Mouse (Mus musculus) heart, adult 2 months (tissue): ENCODE results near the gene Ifna11. TPM values are rescaled to one million over a fixed set of nuclear protein-coding genes. Genes with fewer than 3 reads are reported as not detected.

ENCODE experiments used
- DNase-seq, 2 experiments: peaks; one replicate each; pipeline ENCODE4 v3.0.0; 2021
- H3K27ac ChIP-seq: fragments of 200-600 bp; 2 replicates; pipeline ENCODE4 v1.8.1; 2022
- H3K27me3 ChIP-seq: fragments of 200-500 bp; 2 replicates; pipeline ENCODE4 v1.6.1; 2012; ENCODE audit warnings: mild to moderate bottlenecking, low read length, inconsistent platforms, mixed read lengths; ENCODE audit not compliant: control insufficient read depth, insufficient read depth
- H3K36me3 ChIP-seq: fragments of 200-500 bp; 2 replicates; pipeline ENCODE4 v1.6.1; 2012; ENCODE audit warnings: low read length, inconsistent platforms; ENCODE audit not compliant: control insufficient read depth, insufficient read depth
- H3K4me1 ChIP-seq: fragments of 200-500 bp; 2 replicates; pipeline ENCODE4 v1.6.1; 2011; ENCODE audit warnings: low read length; ENCODE audit not compliant: control insufficient read depth, insufficient read depth
- H3K4me3 ChIP-seq: fragments of 200-600 bp; 2 replicates; pipeline ENCODE4 v1.8.1; 2022
- H3K79me2 ChIP-seq: fragments of 200-500 bp; replicated peaks from 2 replicates; pipeline ENCODE4 v1.6.1; 2012; ENCODE audit warnings: mild to moderate bottlenecking, inconsistent platforms, low read length, moderate library complexity, mixed read lengths; ENCODE audit not compliant: control insufficient read depth, insufficient read depth
- H3K9ac ChIP-seq: fragments of 200-500 bp; 2 replicates; pipeline ENCODE4 v1.6.1; 2012; ENCODE audit warnings: low read depth, mild to moderate bottlenecking, control low read depth, inconsistent platforms, low read length, mixed read lengths
- CTCF ChIP-seq: fragments of 200-600 bp; IDR thresholded peaks from 2 replicates; pipeline ENCODE4 v1.8.1; 2022; ENCODE audit warnings: antibody characterized with exemption, mild to moderate bottlenecking, moderate library complexity
- EP300 ChIP-seq: fragments of 200-500 bp; IDR thresholded peaks from 2 replicates; pipeline ENCODE4 v1.6.1; 2011; ENCODE audit warnings: low read depth, low read length, control low read depth; ENCODE audit not compliant: insufficient read depth
- POLR2A ChIP-seq: fragments of 200-500 bp; IDR thresholded peaks from 2 replicates; pipeline ENCODE4 v1.6.1; 2011; ENCODE audit warnings: mild to moderate bottlenecking, low read depth, low read length, control low read depth; ENCODE audit not compliant: insufficient read depth
- WGBS: fragments of 180-500 bp; shearing (Covaris S2); methylation state at CpG from one replicate; pipeline ENCODE4 v1.1.7; 2018; 5-methylcytosine and 5-hydroxymethylcytosine counted together
- intact Hi-C: fragments of 180-260 bp; cut with DNase I; formaldehyde crosslinking; loops from one replicate; pipeline ENCODE4 v1.15.1; 2025
- polyA plus RNA-seq: library from polyadenylated mRNA; depleted of rRNA; stranded (reverse); fragments of >200 nt; gene quantifications from 2 replicates; pipeline ENCODE4 v1.2.3, GENCODE M21; 2012; rRNA removed
- total RNA-seq, 2 experiments: library from RNA; stranded (reverse); gene quantifications; 2 replicates each; pipeline ENCODE4 v1.2.3; 2021

Gene Ifna11
- total and polyA plus RNA-seq, 3 experiments: not detected

DNA sequence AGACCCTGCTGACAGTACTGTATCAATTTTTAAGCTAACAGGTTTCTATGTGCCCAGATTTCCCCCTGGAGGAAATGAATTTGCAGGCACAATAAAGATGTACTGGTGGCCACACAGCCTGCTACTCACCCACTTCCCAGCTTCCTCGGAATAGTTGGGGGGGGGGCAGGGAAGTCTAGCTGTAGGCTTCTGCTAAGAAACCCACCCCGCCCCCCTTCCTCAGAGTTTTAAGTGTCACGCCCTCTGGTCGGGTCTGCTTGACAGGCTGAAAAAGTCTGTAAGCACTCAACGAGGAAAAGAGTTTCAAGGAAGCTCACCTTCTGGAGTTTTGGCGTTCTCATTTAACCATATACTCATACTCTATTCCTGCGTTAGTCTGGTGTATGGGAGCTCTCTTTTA lies 43.5 kb downstream of the Ifna11 start:
- intact Hi-C loops: loop anchor here (10.0 kb wide), 1 partner anchor 661 kb away; no protein-coding TSS in a partner anchor
- 22% methylated on average over 7 of the region's 7 CpGs for WGBS
- H3K9ac ChIP-seq: no peak overlapping the region

DNA sequence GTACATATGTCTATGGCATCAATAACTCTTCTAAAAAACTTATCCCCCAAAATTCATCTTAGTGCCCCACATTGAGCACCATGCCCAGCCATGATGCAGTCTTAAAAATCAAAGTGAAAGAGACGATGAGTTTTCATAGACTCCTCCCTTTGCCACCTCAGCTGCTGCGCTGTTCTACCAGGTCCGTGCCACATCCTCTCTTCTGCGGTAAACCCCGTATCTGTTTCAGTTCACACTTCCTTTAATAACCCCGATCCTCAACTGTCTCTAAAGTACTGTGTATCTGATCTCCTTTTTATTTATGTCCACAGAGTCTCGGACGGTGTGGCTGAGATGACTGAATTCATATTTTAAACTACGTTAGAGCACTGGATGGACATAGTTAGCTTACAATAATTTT lies 44.8 kb downstream of the Ifna11 start:
- Histone ChIP-seq H3K9ac (no peak overlapping the region), H3K36me3 (no peaks in the 10 kb centered on the region), H3K79me2 (no peaks in the 10 kb centered on the region), H3K4me1 (no peaks in the 10 kb centered on the region), H3K27me3 (no peaks in the 10 kb centered on the region; the same call in 1 of the 2 replicates), H3K27ac (no peak overlapping the region), H3K4me3 (no peak overlapping the region)
- WGBS: 60% methylated on average over 9 of the region's 9 CpGs
- DNase-seq: peak in 1 of 2 experiments; percentile 34
- intact Hi-C loops: loop anchor here (10.0 kb wide), 1 partner anchor 660 kb away; no protein-coding TSS in a partner anchor
- TF ChIP-seq EP300 (no peak), POLR2A (no peak)

More for the DNA sequence above, 43.5 kb downstream of the Ifna11 start:
- Histone ChIP-seq H3K4me1 (no peaks in the 10 kb centered on the region), H3K36me3 (no peaks in the 10 kb centered on the region), H3K4me3 (no peak overlapping the region), H3K79me2 (no peaks in the 10 kb centered on the region), H3K27me3 (no peaks in the 10 kb centered on the region; the same call in 1 of the 2 replicates), H3K27ac (no peak overlapping the region)
- TF ChIP-seq EP300 (no peak), POLR2A (no peak), CTCF (no peak)
- DNase-seq: no peak

DNA sequence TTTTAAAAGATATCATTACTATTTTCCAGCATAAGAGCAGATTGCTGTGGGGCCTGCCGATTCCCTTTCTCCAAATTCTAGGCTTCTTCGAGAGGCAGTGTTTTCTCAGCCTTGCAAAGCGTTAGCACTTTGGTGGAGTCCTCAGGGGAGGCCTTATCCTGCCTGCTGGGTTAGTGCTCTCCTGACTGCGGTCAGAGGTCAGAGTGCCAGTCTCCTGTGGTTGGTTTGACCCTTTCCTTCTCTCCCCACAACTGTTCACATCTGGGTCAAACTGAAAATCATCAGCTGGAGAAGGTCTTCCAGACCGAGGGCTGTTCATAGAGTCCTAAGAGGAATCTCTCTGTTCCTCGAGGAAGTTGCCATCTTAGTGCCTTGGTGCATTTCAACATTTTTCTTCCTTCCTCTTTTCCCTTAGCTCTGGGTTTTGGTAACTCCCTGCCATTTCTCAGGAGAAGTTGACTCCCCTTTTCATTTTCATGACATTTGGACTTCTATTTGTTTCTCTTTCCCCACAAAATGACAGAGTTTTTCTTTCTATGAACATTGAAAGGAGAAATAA lies 45.3 kb downstream of the Ifna11 start:
- H3K27me3 ChIP-seq: no peaks in the 10 kb centered on the region; the same call in 1 of the 2 replicates
- intact Hi-C loops: loop anchor here (10.0 kb wide), 1 partner anchor 660 kb away; no protein-coding TSS in a partner anchor
- H3K79me2 ChIP-seq: no peaks in the 10 kb centered on the region
- no peak for DNase-seq
- no peaks in the 10 kb centered on the region for H3K36me3 ChIP-seq
- H3K9ac ChIP-seq: no peak overlapping the region
- WGBS: 51% methylated on average over 6 of the region's 6 CpGs
- no peak overlapping the region for H3K27ac ChIP-seq
- H3K4me1 ChIP-seq: no peaks in the 10 kb centered on the region
- no peak overlapping the region for H3K4me3 ChIP-seq
- TF ChIP-seq EP300 (no peak), CTCF (no peak), POLR2A (no peak)

DNA sequence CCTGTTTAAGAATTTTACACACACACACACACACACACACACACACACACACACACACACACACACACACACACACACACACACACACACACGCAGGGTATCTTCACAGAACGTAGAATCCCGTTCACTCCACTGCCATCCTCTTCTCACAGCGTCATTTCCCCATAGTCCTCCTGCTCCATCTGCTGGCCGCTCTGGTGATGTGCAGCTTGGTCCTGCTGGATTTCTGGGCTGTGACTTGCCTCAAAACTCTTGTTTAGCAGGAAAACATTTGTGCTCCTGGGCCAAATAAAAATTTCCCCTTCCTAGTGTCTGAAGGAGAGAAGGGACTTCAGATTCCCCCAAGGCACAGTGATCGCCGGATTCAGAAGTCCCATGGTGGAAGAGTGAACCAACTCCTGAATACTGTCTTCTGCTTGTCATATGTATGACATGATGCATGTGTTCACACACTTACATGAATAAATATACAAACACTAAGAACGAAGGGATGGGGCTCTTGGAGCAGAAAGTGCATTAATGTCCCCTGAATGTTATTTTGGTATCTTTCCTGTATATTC lies 47.7 kb downstream of the Ifna11 start:
- H3K27ac ChIP-seq: no peak overlapping the region

DNA sequence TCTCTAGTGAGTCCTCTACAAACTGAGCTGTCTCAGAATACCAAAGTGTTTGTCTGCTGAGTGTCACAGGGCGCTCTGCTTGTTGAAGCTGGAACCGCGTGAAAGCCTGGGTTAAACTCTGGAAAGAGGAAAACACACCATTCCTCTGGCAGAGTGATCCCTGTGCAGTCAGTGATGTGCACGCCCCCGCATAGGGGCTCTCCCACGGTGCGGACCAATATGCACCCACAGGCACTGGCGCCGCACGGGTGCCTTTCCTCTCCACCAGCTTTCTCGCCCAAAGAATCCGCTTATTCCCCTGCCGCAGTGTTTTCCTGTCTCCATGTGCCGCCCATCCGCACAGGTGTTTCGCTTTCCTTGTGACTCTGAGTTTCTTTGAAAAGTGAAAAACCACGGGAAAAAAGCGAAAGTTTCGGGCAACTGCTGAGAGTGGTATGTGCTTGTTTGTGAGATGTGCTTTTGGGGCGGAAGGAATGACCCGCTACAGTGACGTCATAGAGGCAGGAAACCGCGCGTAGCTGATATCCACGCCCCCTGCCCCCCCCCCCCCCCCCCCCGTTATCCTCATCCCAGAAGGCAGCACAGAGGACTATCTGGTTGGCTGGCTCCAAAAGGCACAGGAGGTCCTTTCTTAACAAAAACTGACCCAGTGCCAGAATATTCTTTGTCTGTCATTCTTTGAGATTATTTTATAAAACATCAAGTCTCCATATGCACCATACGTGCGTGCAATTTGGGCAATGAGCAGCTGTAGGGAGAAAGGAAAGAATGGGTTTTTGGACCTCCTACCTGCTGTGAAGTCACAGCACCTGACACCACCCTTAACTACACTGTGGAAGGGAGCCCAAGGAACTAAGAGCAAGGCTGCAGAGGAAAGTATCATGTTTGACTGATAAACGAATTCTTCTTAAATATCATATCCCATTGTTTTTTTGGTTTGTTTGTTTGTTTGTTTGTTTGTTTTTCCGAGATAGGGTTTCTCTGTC lies 48.5 kb downstream of the Ifna11 start:
- no peaks in the 10 kb centered on the region for H3K79me2 ChIP-seq
- peak overlapping the region; percentile 26 for H3K27ac ChIP-seq
- no peaks in the 10 kb centered on the region; the same call in 1 of the 2 replicates for H3K27me3 ChIP-seq
- no peaks in the 10 kb centered on the region for H3K36me3 ChIP-seq
- DNase-seq: peak; percentile 42 to 48
- peak overlapping the region; percentile 58 for H3K9ac ChIP-seq
- TF ChIP-seq POLR2A (peak; percentile 50; the same call in 1 of the 2 replicates), CTCF (no peak)
- peak overlapping the region; percentile 50 for H3K4me3 ChIP-seq
- intact Hi-C loops: loop anchor here (10.0 kb wide), 1 partner anchor 657 kb away; no protein-coding TSS in a partner anchor
- H3K4me1 ChIP-seq: no peaks in the 10 kb centered on the region
- WGBS: 8% methylated on average over 30 of the region's 31 CpGs

More for the DNA sequence above, 47.7 kb downstream of the Ifna11 start:
- H3K4me1 ChIP-seq: no peaks in the 10 kb centered on the region
- TF ChIP-seq POLR2A: no peak
- peak; percentile 70; the same call in 1 of the 2 replicates for TF ChIP-seq EP300
- peak; percentile 78 for TF ChIP-seq CTCF
- intact Hi-C loops: loop anchor here (10.0 kb wide), 1 partner anchor 657 kb away; no protein-coding TSS in a partner anchor
- H3K4me3 ChIP-seq: peak overlapping the region; percentile 50
- WGBS: under 1% methylated on average over 8 of the region's 8 CpGs
- H3K27me3 ChIP-seq: no peaks in the 10 kb centered on the region; the same call in 1 of the 2 replicates
- H3K9ac ChIP-seq: no peak overlapping the region
- DNase-seq: peak; percentile 72 to 83
- no peaks in the 10 kb centered on the region for H3K36me3 ChIP-seq
- H3K79me2 ChIP-seq: no peaks in the 10 kb centered on the region

Other genes starting within 250 kb of the Ifna11 start
- not detected for gene Ifna14, start 248.2 kb upstream of the Ifna11 start, total RNA-seq
- not detected in 2 replicates for gene Ifna14, start 248.2 kb upstream of the Ifna11 start, polyA plus RNA-seq
- gene Ifna9, start 227.6 kb upstream of the Ifna11 start, total RNA-seq: not detected
- not detected in 2 replicates for gene Ifna9, start 227.6 kb upstream of the Ifna11 start, polyA plus RNA-seq
- not detected for gene Ifna12, start 216.6 kb upstream of the Ifna11 start, total RNA-seq
- gene Ifna12, start 216.6 kb upstream of the Ifna11 start, polyA plus RNA-seq: not detected in 2 replicates
- gene C87499, start 185.5 kb upstream of the Ifna11 start, total RNA-seq: not detected
- gene C87499, start 185.5 kb upstream of the Ifna11 start, polyA plus RNA-seq: not detected in 2 replicates
- gene Ifna13, start 175.5 kb upstream of the Ifna11 start, total RNA-seq: not detected
- gene Ifna13, start 175.5 kb upstream of the Ifna11 start, polyA plus RNA-seq: not detected in 2 replicates
- not detected for gene Ifna16, start 143.0 kb upstream of the Ifna11 start, total RNA-seq
- not detected in 2 replicates for gene Ifna16, start 143.0 kb upstream of the Ifna11 start, polyA plus RNA-seq
- not detected for gene Ifna2, start 136.0 kb upstream of the Ifna11 start, total RNA-seq
- not detected in 2 replicates for gene Ifna2, start 136.0 kb upstream of the Ifna11 start, polyA plus RNA-seq
- not detected for gene Ifnab, start 128.6 kb upstream of the Ifna11 start, total RNA-seq
- gene Ifnab, start 128.6 kb upstream of the Ifna11 start, polyA plus RNA-seq: not detected in 2 replicates
- gene Gm26566, start 98.2 kb upstream of the Ifna11 start, total RNA-seq: under 1 TPM in 1 of 2 experiments, not detected in 1; 0.36 TPM
- gene Gm26566, start 98.2 kb upstream of the Ifna11 start, polyA plus RNA-seq: 0.20 TPM in 1 of 2 replicates, not detected in the other
- 10 to 100 TPM; 71.0 to 71.1 TPM for gene Klhl9, start 97.5 kb upstream of the Ifna11 start, total RNA-seq
- gene Klhl9, start 97.5 kb upstream of the Ifna11 start, polyA plus RNA-seq: 11.8 and 26.1 TPM in 2 replicates
- not detected for gene Gm13271, start 65.1 kb upstream of the Ifna11 start, total RNA-seq
- gene Gm13271, start 65.1 kb upstream of the Ifna11 start, polyA plus RNA-seq: not detected in 2 replicates
- not detected for gene Gm13283, start 59.8 kb upstream of the Ifna11 start, total RNA-seq
- not detected in 2 replicates for gene Gm13283, start 59.8 kb upstream of the Ifna11 start, polyA plus RNA-seq
- gene Gm13290, start 46.1 kb upstream of the Ifna11 start, total RNA-seq: not detected
- gene Gm13290, start 46.1 kb upstream of the Ifna11 start, polyA plus RNA-seq: not detected in 2 replicates
- not detected for gene Gm13289, start 43.0 kb upstream of the Ifna11 start, total RNA-seq
- not detected in 2 replicates for gene Gm13289, start 43.0 kb upstream of the Ifna11 start, polyA plus RNA-seq
- not detected for gene Gm13272, start 40.1 kb upstream of the Ifna11 start, total RNA-seq
- gene Gm13272, start 40.1 kb upstream of the Ifna11 start, polyA plus RNA-seq: not detected in 2 replicates
- not detected for gene Ifnz, start 37.8 kb upstream of the Ifna11 start, total RNA-seq
- not detected in 2 replicates for gene Ifnz, start 37.8 kb upstream of the Ifna11 start, polyA plus RNA-seq
- gene Gm13276, start 34.2 kb upstream of the Ifna11 start, total RNA-seq: not detected
- not detected in 2 replicates for gene Gm13276, start 34.2 kb upstream of the Ifna11 start, polyA plus RNA-seq
- gene Gm13277, start 31.3 kb upstream of the Ifna11 start, total RNA-seq: not detected
- gene Gm13277, start 31.3 kb upstream of the Ifna11 start, polyA plus RNA-seq: not detected in 2 replicates
- gene Gm13278, start 28.4 kb upstream of the Ifna11 start, total RNA-seq: not detected
- not detected in 2 replicates for gene Gm13278, start 28.4 kb upstream of the Ifna11 start, polyA plus RNA-seq
- not detected for gene Gm13275, start 25.5 kb upstream of the Ifna11 start, total RNA-seq
- gene Gm13275, start 25.5 kb upstream of the Ifna11 start, polyA plus RNA-seq: not detected in 2 replicates
- not detected for gene Gm13279, start 22.6 kb upstream of the Ifna11 start, total RNA-seq
- not detected in 2 replicates for gene Gm13279, start 22.6 kb upstream of the Ifna11 start, polyA plus RNA-seq
- gene Gm13285, start 20.3 kb upstream of the Ifna11 start, total RNA-seq: not detected
- gene Gm13285, start 20.3 kb upstream of the Ifna11 start, polyA plus RNA-seq: not detected in 2 replicates
- gene Gm13287, start 16.7 kb upstream of the Ifna11 start, total RNA-seq: not detected
- gene Gm13287, start 16.7 kb upstream of the Ifna11 start, polyA plus RNA-seq: not detected in 2 replicates
- not detected for gene Gm13288, start 14.4 kb upstream of the Ifna11 start, total RNA-seq
- gene Gm13288, start 14.4 kb upstream of the Ifna11 start, polyA plus RNA-seq: not detected in 2 replicates
- gene Ifna7, start 3.7 kb upstream of the Ifna11 start, total RNA-seq: not detected
- not detected in 2 replicates for gene Ifna7, start 3.7 kb upstream of the Ifna11 start, polyA plus RNA-seq
- gene Ifna6, start 7.5 kb downstream of the Ifna11 start, total RNA-seq: not detected
- gene Ifna6, start 7.5 kb downstream of the Ifna11 start, polyA plus RNA-seq: not detected in 2 replicates
- not detected for gene Ifna5, start 15.6 kb downstream of the Ifna11 start, total RNA-seq
- gene Ifna5, start 15.6 kb downstream of the Ifna11 start, polyA plus RNA-seq: not detected in 2 replicates
- not detected for gene Ifna4, start 21.9 kb downstream of the Ifna11 start, total RNA-seq
- not detected in 2 replicates for gene Ifna4, start 21.9 kb downstream of the Ifna11 start, polyA plus RNA-seq
- gene Ifna1, start 30.1 kb downstream of the Ifna11 start, total RNA-seq: not detected
- gene Ifna1, start 30.1 kb downstream of the Ifna11 start, polyA plus RNA-seq: not detected in 2 replicates
- not detected for gene Ifne, start 60.2 kb downstream of the Ifna11 start, total RNA-seq
- gene Ifne, start 60.2 kb downstream of the Ifna11 start, polyA plus RNA-seq: not detected in 2 replicates